Mouse (Mus musculus) embryonic facial prominence, embryonic 15.5 days (tissue): ENCODE measurements around the gene Mylk. TPM values are rescaled to one million over a fixed set of nuclear protein-coding genes. Genes with fewer than 3 reads are reported as not detected.

Experiments
- ATAC-seq: fragments of 200-750 bp; cut with Nextera tagmentation; 2 replicates; pipeline ENCODE4 v1.8.0; 2017; ENCODE audit warnings: low read depth, moderate TSS enrichment; ENCODE audit not compliant: insufficient number of reproducible peaks, low FRiP score, low TSS enrichment
- H3K27ac ChIP-seq: fragments of 300-500 bp; sonication (generic); replicated peaks from 2 replicates; pipeline ENCODE4 v1.5.1; 2015; ENCODE audit warnings: mild to moderate bottlenecking, inconsistent platforms
- H3K27me3 ChIP-seq: fragments of 300-500 bp; sonication (generic); 2 replicates; pipeline ENCODE4 v1.6.1; 2015; ENCODE audit warnings: inconsistent platforms
- H3K36me3 ChIP-seq: fragments of 300-500 bp; sonication (generic); 2 replicates; pipeline ENCODE4 v1.6.1; 2015; ENCODE audit warnings: mild to moderate bottlenecking, inconsistent platforms
- H3K4me1 ChIP-seq: fragments of 300-500 bp; sonication (generic); 2 replicates; pipeline ENCODE4 v1.6.1; 2015; ENCODE audit warnings: inconsistent platforms
- H3K4me2 ChIP-seq: fragments of 300-500 bp; sonication (generic); replicated peaks from 2 replicates; pipeline ENCODE4 v1.6.1; 2015; ENCODE audit warnings: mild to moderate bottlenecking, inconsistent platforms
- H3K4me3 ChIP-seq: fragments of 300-500 bp; sonication (generic); replicated peaks from 2 replicates; pipeline ENCODE4 v1.5.1; 2015; ENCODE audit warnings: mild to moderate bottlenecking, inconsistent platforms
- H3K9ac ChIP-seq: fragments of 300-500 bp; sonication (generic); 2 replicates; pipeline ENCODE4 v1.6.1; 2015; ENCODE audit warnings: inconsistent platforms
- H3K9me3 ChIP-seq: fragments of 300-500 bp; sonication (generic); replicated peaks from 2 replicates; pipeline ENCODE4 v1.6.1; 2016; ENCODE audit warnings: inconsistent platforms
- WGBS: fragments of 180-500 bp; shearing (Covaris S2); methylation state at CpG from one replicate; pipeline ENCODE4 v1.1.7; 2015; 5-methylcytosine and 5-hydroxymethylcytosine counted together
- polyA plus RNA-seq: library from polyadenylated mRNA; unstranded; fragments of >200 nt; fragmentation: Nextera tagmentation; extraction: Ambion mirVana; gene quantifications from 2 replicates; pipeline ENCODE4 v1.2.1, GENCODE M21; 2015

Gene Mylk
- polyA plus RNA-seq, 1 experiment from 2014 or later = 28.1 TPM

DNA sequence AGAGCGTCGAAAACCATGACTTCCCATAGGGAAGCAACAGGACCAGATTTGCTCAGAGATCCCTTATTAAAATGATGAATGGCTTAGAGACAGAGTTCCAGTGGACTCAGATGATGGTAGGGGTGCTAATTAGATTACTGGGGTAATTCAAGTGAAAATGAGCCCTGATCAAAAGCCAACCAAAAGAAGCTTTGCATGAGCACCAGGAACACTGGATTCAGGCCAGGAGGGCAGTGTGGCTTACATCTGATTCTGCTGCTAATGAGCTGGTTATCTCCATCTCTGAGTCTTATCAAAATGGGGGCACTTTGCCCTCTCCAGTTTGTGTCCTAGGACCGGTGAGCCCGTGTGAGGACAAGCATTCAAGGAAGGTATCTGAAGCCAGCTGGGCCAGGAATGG is 23.4 kb downstream of the Mylk start:
- no peaks in the 10 kb centered on the region for H3K4me1 ChIP-seq
- no peak for ATAC-seq
- H3K4me3 ChIP-seq = no peak overlapping the region
- H3K27ac ChIP-seq = no peak overlapping the region
- no peaks in the 10 kb centered on the region for H3K9me3 ChIP-seq
- H3K4me2 ChIP-seq = no peak overlapping the region
- no peaks in the 10 kb centered on the region for H3K36me3 ChIP-seq
- no peak overlapping the region for H3K9ac ChIP-seq
- H3K27me3 ChIP-seq = no peaks in the 10 kb centered on the region
- WGBS = 73% methylated on average over 4 of the region's 4 CpGs

DNA sequence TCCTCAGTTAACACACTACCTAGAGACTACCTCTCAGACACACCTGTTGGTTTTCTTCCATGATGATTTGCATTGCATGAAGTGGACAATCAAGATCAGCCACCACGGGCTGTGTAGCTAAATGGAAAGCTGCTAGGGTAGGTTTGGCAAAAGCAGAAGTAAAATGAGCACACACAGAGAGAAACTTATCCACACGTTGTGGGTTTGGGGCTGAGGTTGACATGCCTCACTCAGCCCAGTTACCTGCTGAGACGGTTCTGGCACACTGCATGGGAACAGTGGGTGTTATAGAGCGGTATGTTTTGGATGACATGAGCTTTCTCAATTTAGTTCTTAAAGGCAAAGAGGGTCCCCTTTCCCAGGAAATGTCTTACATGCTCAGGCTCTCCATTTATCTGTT is 25.1 kb downstream of the Mylk start:
- no peak overlapping the region for H3K27ac ChIP-seq
- no peak for ATAC-seq
- H3K9ac ChIP-seq = no peak overlapping the region
- no peaks in the 10 kb centered on the region for H3K4me1 ChIP-seq
- no peaks in the 10 kb centered on the region for H3K36me3 ChIP-seq
- WGBS = 89% methylated on average over 4 of the region's 4 CpGs
- no peak overlapping the region for H3K4me2 ChIP-seq
- no peaks in the 10 kb centered on the region for H3K9me3 ChIP-seq
- H3K27me3 ChIP-seq = no peaks in the 10 kb centered on the region
- H3K4me3 ChIP-seq = no peak overlapping the region

DNA sequence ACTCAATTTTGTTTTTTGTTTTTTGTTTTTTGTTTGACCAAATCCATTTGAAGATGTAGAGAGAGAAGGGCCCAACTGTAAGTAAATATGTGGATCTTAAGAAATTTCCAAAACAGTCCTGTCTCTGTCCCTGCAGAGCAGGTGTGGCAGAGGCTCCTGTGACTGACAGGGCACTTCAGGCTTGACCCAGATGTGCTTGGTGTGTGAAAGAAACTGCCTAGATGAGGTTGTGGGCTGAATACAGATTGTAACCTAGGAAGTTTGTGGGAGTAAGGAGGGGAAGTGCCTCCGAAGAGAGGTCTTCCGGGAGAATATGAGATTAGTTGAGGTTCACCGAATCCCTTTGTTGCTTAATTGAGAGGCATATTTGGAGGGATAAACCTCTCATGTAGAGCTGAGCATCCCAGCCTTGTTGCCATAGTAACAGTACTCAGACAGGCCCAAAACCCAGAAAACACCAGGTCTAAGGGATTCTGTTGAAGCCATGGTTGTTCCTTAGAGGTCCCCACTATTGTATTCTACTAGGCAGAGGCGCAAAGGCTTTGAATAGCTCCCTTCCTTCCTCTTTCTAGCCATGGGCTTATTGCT is 27.5 kb downstream of the Mylk start:
- 37% methylated on average over 4 of the region's 4 CpGs for WGBS
- no peak overlapping the region for H3K9ac ChIP-seq
- no peak overlapping the region for H3K4me3 ChIP-seq
- no peaks in the 10 kb centered on the region for H3K9me3 ChIP-seq
- no peaks in the 10 kb centered on the region for H3K36me3 ChIP-seq
- no peaks in the 10 kb centered on the region for H3K27me3 ChIP-seq
- ATAC-seq = no peak
- no peak overlapping the region for H3K27ac ChIP-seq
- H3K4me1 ChIP-seq = no peaks in the 10 kb centered on the region
- H3K4me2 ChIP-seq = no peak overlapping the region

GRCm38 (mm10) chr16:34782442-34782841 is 37.4 kb downstream of the Mylk start:
- Histone ChIP-seq H3K9ac (no peak overlapping the region), H3K4me2 (no peak overlapping the region), H3K27me3 (no peaks in the 10 kb centered on the region), H3K4me1 (no peaks in the 10 kb centered on the region), H3K36me3 (no peaks in the 10 kb centered on the region), H3K27ac (no peak overlapping the region), H3K9me3 (no peaks in the 10 kb centered on the region), H3K4me3 (no peak overlapping the region)
- 50% methylated on average over 1 of the region's 1 CpGs for WGBS
- ATAC-seq = no peak

DNA sequence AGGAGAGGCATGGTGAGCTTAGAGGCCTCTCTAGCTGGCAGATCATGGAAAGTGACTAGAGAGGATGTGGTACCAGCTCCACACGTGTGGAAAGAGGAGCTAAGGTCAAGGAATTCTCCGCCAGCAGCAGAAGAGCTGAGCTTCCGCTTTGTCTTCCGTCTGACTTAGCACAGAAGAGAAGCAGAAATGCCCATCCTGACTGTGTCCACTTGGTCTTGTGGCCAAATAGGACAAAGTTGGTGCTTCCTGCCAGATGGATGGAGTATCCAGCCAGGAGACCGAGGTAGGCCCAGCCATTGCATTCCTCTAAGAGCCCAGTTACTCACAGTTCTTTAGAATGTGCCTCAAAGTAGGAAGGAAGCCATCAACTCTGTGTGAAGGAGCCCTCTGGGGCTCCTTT is 38.5 kb downstream of the Mylk start:
- Histone ChIP-seq H3K9ac (no peak overlapping the region), H3K9me3 (no peaks in the 10 kb centered on the region), H3K36me3 (no peaks in the 10 kb centered on the region), H3K4me1 (no peaks in the 10 kb centered on the region), H3K4me3 (no peak overlapping the region), H3K27me3 (no peaks in the 10 kb centered on the region), H3K27ac (no peak overlapping the region), H3K4me2 (no peak overlapping the region)
- ATAC-seq = no peak
- WGBS = 89% methylated on average over 5 of the region's 5 CpGs

- H3K27me3 ChIP-seq = no peaks in the 10 kb centered on the region
- H3K9ac ChIP-seq = no peak overlapping the region
- H3K36me3 ChIP-seq = no peaks in the 10 kb centered on the region
- no peak overlapping the region for H3K4me3 ChIP-seq
- no peak for ATAC-seq
- no peak overlapping the region for H3K4me2 ChIP-seq
- 51% methylated on average over 4 of the region's 4 CpGs for WGBS
- H3K4me1 ChIP-seq = no peaks in the 10 kb centered on the region
- no peaks in the 10 kb centered on the region for H3K9me3 ChIP-seq
- H3K27ac ChIP-seq = no peak overlapping the region
Measured at GRCm38 (mm10) chr16:34784675-34785074, 39.7 kb downstream of the Mylk start.

- 35% methylated on average over 1 of the region's 1 CpGs for WGBS
- H3K27me3 ChIP-seq = no peaks in the 10 kb centered on the region
- H3K4me2 ChIP-seq = no peak overlapping the region
- H3K4me1 ChIP-seq = peaks cover 18% of the 10 kb centered on the region
- no peaks in the 10 kb centered on the region for H3K36me3 ChIP-seq
- no peak overlapping the region for H3K4me3 ChIP-seq
- H3K27ac ChIP-seq = no peak overlapping the region
- no peak overlapping the region for H3K9ac ChIP-seq
- ATAC-seq = no peak
- H3K9me3 ChIP-seq = no peaks in the 10 kb centered on the region
Measured at GRCm38 (mm10) chr16:34792555-34792954, 47.5 kb downstream of the Mylk start.

GRCm38 (mm10) chr16:34793000-34793399 is 48.0 kb downstream of the Mylk start:
- Histone ChIP-seq H3K4me3 (no peak overlapping the region), H3K27ac (no peak overlapping the region), H3K9ac (no peak overlapping the region), H3K9me3 (no peaks in the 10 kb centered on the region), H3K27me3 (no peaks in the 10 kb centered on the region), H3K4me1 (peaks cover 18% of the 10 kb centered on the region), H3K36me3 (no peaks in the 10 kb centered on the region), H3K4me2 (no peak overlapping the region)
- 44% methylated on average over 5 of the region's 5 CpGs for WGBS
- ATAC-seq = no peak

- peaks cover 15% of the 10 kb centered on the region for H3K4me1 ChIP-seq
- ATAC-seq = no peak
Measured at GRCm38 (mm10) chr16:34801222-34801621, 56.2 kb downstream of the Mylk start.

GRCm38 (mm10) chr16:34804286-34805010 is 59.4 kb downstream of the Mylk start:
- H3K4me2 ChIP-seq = no peak overlapping the region
- ATAC-seq = no peak
- no peak overlapping the region for H3K27ac ChIP-seq

More at GRCm38 (mm10) chr16:34801222-34801621, 56.2 kb downstream of the Mylk start:
- 81% methylated on average over 5 of the region's 5 CpGs for WGBS
- Histone ChIP-seq H3K36me3 (no peaks in the 10 kb centered on the region), H3K4me3 (no peak overlapping the region), H3K4me2 (no peak overlapping the region), H3K9me3 (no peaks in the 10 kb centered on the region), H3K27ac (no peak overlapping the region), H3K9ac (no peak overlapping the region), H3K27me3 (0 out of 2 replicates have a peak, but pooled peaks cover 2% of the 10 kb centered on the region)

DNA sequence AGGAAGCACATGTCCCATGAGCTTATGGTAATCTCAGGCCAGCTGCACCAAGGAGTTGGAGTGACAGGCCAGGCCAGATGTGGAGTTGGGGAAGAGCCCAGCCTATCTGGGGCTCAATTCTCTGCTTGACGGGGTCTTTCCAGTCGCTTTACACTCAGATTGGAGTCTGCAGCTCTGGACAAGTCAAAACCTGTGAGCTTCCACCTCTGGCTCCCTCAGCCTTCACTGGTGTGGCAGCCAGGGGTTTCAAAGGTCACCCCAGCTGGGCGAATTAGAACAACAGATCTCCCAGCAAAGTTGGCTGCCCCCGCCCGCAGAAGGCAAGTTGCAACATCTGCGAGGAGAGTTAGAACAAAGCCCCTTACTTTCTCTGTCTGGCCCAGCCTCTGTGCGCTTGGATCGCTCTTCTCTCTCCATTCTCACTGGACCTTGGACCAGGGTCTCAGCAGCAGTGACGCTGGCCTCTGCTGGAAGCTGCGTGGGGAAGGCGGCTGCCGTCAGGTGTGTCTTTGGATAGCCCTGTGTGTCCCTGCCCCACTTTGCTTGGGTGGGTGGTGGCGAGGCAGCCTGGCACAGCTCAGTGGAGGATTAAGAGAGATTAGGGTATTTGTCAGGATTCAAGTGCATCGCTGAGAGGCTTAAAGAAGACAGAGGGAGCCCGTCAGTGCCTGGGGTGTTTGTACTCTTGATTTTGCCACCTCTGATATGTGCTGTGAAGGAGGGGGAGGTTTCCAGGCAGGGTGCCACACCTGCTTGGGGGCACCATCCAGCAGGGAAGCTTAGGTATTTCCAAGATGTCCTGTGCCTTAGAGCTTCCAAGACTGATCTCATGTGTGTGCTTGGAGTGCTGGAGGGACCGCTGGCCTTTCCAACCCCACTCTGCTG is 62.1 kb downstream of the Mylk start:
- WGBS = 24% methylated on average over 16 of the region's 16 CpGs
- H3K27ac ChIP-seq = 0 out of 2 replicates have a peak overlapping the region, but pooled peaks have one; percentile 40
- H3K4me2 ChIP-seq = 0 out of 2 replicates have a peak overlapping the region, but pooled peaks have one; percentile 11
- ATAC-seq = no peak
- H3K27me3 ChIP-seq = 0 out of 2 replicates have a peak, but pooled peaks cover 5% of the 10 kb centered on the region
- H3K36me3 ChIP-seq = no peaks in the 10 kb centered on the region
- H3K9ac ChIP-seq = no peak overlapping the region
- no peaks in the 10 kb centered on the region for H3K9me3 ChIP-seq
- H3K4me1 ChIP-seq = peaks cover 32% of the 10 kb centered on the region
- no peak overlapping the region for H3K4me3 ChIP-seq

More at GRCm38 (mm10) chr16:34804286-34805010, 59.4 kb downstream of the Mylk start:
- Histone ChIP-seq H3K9me3 (no peaks in the 10 kb centered on the region), H3K27me3 (0 out of 2 replicates have a peak, but pooled peaks cover 5% of the 10 kb centered on the region), H3K36me3 (no peaks in the 10 kb centered on the region), H3K9ac (no peak overlapping the region), H3K4me1 (peaks cover 32% of the 10 kb centered on the region), H3K4me3 (no peak overlapping the region)
- WGBS = 21% methylated on average over 11 of the region's 11 CpGs
